Mouse (Mus musculus): ENCODE results near the gene Tet2. TPM values are rescaled to one million over a fixed set of nuclear protein-coding genes. Genes with fewer than 3 reads are reported as not detected.
A peak's percentile ranks its signal among the peaks of the same experiment; 100 is the strongest.
"Not testable (repeated sequence)": the region's sequence is repeated elsewhere in the genome, so short reads cannot be mapped to it uniquely, and the experiment has no call there.

The Tet2 gene
- polyA plus RNA-seq, 1 experiment from 2014 or later: 20.9 TPM

DNA sequence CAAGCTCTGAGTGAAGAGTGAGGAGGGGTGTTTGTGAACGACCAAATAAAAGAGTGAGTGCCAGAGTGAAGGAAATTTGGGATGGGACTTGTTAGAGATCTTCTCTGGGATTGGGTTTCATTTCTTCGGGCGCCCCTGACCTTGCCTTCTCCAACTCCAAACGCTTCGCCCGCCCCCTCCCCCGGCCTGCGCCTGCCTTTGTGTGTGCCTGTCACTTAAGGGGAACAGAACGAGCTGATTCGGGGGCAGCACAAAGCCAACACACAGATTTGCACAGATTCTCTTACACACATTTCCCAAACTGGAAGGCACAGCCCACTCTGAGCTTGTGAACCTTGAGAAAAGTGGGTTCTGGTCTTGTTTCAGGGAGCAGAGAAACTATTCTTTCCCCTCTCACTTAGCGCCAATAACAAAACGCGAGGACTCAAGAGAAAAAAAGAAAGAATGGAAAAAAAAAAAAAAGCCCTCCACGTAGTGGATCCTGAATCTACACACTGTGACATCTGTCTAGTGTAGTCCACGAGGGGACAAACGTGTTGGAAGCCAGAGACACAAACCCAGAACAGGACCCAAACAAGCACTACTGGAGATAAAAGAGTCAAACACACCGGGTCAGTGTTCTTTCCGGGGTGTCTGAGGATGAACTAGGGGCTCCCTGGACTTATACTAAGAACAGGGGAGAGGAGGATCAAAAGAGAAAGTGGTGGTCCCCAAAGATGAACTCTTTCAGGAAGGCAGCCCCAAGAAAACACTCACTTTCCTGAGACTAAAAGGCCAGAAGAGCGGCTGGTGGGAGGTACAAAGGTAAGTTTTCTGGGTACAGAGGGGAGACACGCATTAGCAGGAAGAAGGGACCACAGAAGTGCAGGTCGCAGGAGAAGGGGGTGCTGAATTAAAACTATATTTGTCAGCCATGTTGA lies 1.6 kb downstream of the Tet2 start:
- peak; percentile 82 for DNase-seq (ENCODE audit: low spot score)
- Histone ChIP-seq H3K27me3 (ENCODE audit: insufficient read depth, poor library complexity, severe bottlenecking) (peaks cover 8% of the 10 kb centered on the region), H3K4me1 (replicated peaks) (peaks cover 18% of the 10 kb centered on the region)

DNA sequence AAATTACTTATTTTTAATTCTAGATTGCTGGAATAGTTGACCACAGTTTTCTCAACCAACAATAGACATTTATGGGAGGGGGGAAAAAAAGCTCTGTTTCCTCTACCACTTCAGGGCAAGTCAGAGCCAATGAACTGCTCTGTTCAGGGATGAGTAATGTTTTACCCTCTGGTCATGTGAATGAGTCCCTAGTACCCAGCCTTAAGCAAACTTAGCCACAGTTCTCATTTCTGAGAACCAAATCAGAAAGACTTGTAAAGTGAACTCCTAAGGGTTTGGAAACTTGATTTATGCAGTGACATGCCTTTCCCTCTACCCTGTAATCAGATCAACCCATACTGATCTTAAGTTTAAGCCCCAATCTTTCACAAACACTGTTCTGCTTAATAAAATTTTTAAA lies 2.9 kb downstream of the Tet2 start:
- Histone ChIP-seq H3K4me1 (replicated peaks) (peaks cover 18% of the 10 kb centered on the region), H3K4me3 (peak overlapping the region; percentile 88), H3K9me3 (no peaks in the 10 kb centered on the region), H3K27me3 (ENCODE audit: insufficient read depth, poor library complexity, severe bottlenecking) (peaks cover 4% of the 10 kb centered on the region), H3K36me3 (peaks cover 17% of the 10 kb centered on the region), H3K27ac (no peak overlapping the region)
- DNase-seq (ENCODE audit: low spot score): no peak

More for the DNA sequence above, 1.6 kb downstream of the Tet2 start:
- H3K36me3 ChIP-seq: peaks cover 5% of the 10 kb centered on the region
- WGBS: under 1% methylated on average over 21 of the region's 21 CpGs
- no peaks in the 10 kb centered on the region for H3K9me3 ChIP-seq
- peak overlapping the region; percentile 88 for H3K4me3 ChIP-seq
- peak overlapping the region; percentile 96 for H3K27ac ChIP-seq

DNA sequence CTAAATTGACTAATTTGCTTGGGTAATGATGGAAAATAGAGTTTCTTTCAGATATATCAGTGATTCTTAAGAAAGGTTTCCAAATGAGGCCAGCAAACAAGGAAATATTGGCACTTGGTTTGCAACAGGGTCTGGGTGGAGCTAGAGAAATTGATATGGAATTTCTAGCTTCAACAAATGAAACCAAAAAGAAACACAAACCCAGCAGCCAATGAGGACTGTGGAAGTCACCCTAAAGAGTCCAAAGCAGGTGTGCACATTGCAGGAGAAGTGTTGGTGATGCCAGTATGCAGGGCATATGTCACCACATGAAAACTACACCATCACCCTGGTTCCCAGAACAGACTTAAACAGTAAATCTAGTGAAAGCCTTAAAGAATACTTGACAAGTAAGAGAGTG lies 3.9 kb downstream of the Tet2 start:
- Histone ChIP-seq H3K27ac (no peak overlapping the region), H3K4me1 (replicated peaks) (peaks cover 18% of the 10 kb centered on the region), H3K4me3 (no peak overlapping the region), H3K36me3 (peaks cover 27% of the 10 kb centered on the region), H3K9me3 (no peaks in the 10 kb centered on the region), H3K27me3 (ENCODE audit: insufficient read depth, poor library complexity, severe bottlenecking) (peaks cover 3% of the 10 kb centered on the region)
- DNase-seq (ENCODE audit: low spot score): no peak

DNA sequence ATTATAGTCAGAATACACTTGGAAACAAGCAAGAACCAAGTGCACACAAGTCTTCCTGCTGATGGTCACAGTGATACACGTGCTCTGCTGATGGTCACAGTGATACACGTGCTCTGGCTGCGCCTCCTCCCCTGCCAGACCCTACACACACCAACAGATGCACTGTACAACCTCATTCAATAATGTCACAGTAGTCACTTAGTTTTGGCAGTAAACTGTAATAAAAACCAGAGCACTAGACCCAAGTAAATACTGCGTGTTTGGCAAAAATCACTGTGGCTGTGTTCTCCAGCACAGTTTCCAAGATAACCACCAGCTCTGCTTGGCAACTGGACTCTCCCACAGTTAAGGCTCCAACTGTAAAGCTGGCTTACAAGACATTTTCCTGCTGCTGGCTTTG lies 4.9 kb downstream of the Tet2 start:
- peaks cover 14% of the 10 kb centered on the region for H3K4me1 ChIP-seq (replicated peaks)
- H3K36me3 ChIP-seq: peaks cover 32% of the 10 kb centered on the region
- no peak for DNase-seq (ENCODE audit: low spot score)
- WGBS: 85% methylated on average over 4 of the region's 4 CpGs
- H3K4me3 ChIP-seq: no peak overlapping the region
- no peak overlapping the region for H3K27ac ChIP-seq
- no peaks in the 10 kb centered on the region for H3K9me3 ChIP-seq
- no peaks in the 10 kb centered on the region for H3K27me3 ChIP-seq (ENCODE audit: insufficient read depth, poor library complexity, severe bottlenecking)

GRCm38 (mm10) chr3:133538499-133538898 lies 6.4 kb downstream of the Tet2 start:
- H3K27me3 ChIP-seq (ENCODE audit: insufficient read depth, poor library complexity, severe bottlenecking); H3K9me3 ChIP-seq; DNase-seq (ENCODE audit: low spot score); H3K27ac ChIP-seq; H3K4me3 ChIP-seq: not testable (repeated sequence)
- 93% methylated on average over 4 of the region's 4 CpGs for WGBS
- Histone ChIP-seq H3K36me3 (peaks cover 32% of the 10 kb centered on the region), H3K4me1 (replicated peaks) (peaks cover 21% of the 10 kb centered on the region)

- H3K27ac ChIP-seq: no peak overlapping the region
- no peaks in the 10 kb centered on the region for H3K9me3 ChIP-seq
- H3K36me3 ChIP-seq: peaks cover 32% of the 10 kb centered on the region
- H3K27me3 ChIP-seq (ENCODE audit: insufficient read depth, poor library complexity, severe bottlenecking): no peaks in the 10 kb centered on the region
- peaks cover 12% of the 10 kb centered on the region for H3K4me1 ChIP-seq (replicated peaks)
- 86% methylated on average over 6 of the region's 6 CpGs for WGBS
- no peak for DNase-seq (ENCODE audit: low spot score)
- H3K4me3 ChIP-seq: no peak overlapping the region
Observed at GRCm38 (mm10) chr3:133535644-133536043, 9.3 kb downstream of the Tet2 start.

DNA sequence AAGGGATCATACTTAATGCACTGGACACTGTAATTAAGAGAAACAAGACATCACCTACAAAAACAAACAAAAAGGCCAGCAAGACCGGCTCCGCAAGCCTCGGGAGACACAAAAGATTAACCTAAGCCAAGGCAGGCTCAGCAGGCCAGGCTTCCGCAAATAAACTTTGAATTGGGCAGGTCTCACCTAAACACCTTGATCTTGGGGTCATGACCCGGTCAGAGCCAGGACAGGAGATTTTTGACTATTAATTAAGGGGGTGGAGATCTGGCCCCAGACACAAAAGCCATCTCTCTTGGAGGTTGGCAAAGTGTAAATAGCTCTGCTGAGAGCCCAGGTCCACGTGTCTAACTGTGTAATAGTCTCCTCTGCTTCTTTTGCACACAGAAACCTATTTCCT lies 10.9 kb downstream of the Tet2 start:
- no peak overlapping the region for H3K4me3 ChIP-seq
- H3K27ac ChIP-seq: no peak overlapping the region
- peak; percentile 3 for DNase-seq (ENCODE audit: low spot score)
- H3K36me3 ChIP-seq: peaks cover 32% of the 10 kb centered on the region
- WGBS: 17% methylated on average over 6 of the region's 6 CpGs
- no peaks in the 10 kb centered on the region for H3K27me3 ChIP-seq (ENCODE audit: insufficient read depth, poor library complexity, severe bottlenecking)
- H3K4me1 ChIP-seq (replicated peaks): peaks cover 12% of the 10 kb centered on the region
- no peaks in the 10 kb centered on the region for H3K9me3 ChIP-seq

GRCm38 (mm10) chr3:133533272-133533995 lies 11.5 kb downstream of the Tet2 start:
- H3K4me1 ChIP-seq (replicated peaks): peaks cover 12% of the 10 kb centered on the region
- DNase-seq (ENCODE audit: low spot score): no peak
- H3K4me3 ChIP-seq: no peak overlapping the region
- H3K27me3 ChIP-seq (ENCODE audit: insufficient read depth, poor library complexity, severe bottlenecking): no peaks in the 10 kb centered on the region
- no peak overlapping the region for H3K27ac ChIP-seq
- no peaks in the 10 kb centered on the region for H3K9me3 ChIP-seq
- H3K36me3 ChIP-seq: peaks cover 27% of the 10 kb centered on the region; the same call in 1 of the 2 replicates
- 54% methylated on average over 11 of the region's 11 CpGs for WGBS

- Histone ChIP-seq H3K4me1 (replicated peaks) (peaks cover 12% of the 10 kb centered on the region), H3K36me3 (peaks cover 23% of the 10 kb centered on the region), H3K4me3 (no peak overlapping the region), H3K27ac (no peak overlapping the region), H3K27me3 (ENCODE audit: insufficient read depth, poor library complexity, severe bottlenecking) (no peaks in the 10 kb centered on the region), H3K9me3 (no peaks in the 10 kb centered on the region)
- no peak for DNase-seq (ENCODE audit: low spot score)
- WGBS: 64% methylated on average over 3 of the region's 3 CpGs
Observed at GRCm38 (mm10) chr3:133532806-133533205, 12.1 kb downstream of the Tet2 start.

DNA sequence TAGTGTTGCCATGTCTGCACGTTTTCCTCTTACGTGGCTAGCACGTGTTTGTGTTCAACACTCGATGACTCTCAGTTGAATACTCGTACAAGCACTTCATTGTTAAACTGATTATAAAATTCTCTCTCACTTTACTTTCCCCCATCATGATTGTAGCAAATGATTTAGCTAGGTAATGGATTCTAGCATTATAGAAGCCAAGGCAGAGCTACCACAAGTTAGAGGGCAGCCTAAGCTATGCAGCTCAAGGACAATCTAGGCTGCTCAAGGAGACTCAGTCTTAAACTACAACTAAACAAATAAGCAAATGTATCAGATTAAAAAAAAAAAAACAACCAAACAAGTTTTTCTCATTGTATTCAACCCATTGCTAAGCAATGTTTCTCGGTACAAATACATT lies 12.7 kb downstream of the Tet2 start:
- Histone ChIP-seq H3K36me3 (peaks cover 20% of the 10 kb centered on the region), H3K4me1 (replicated peaks) (peaks cover 12% of the 10 kb centered on the region), H3K4me3 (no peak overlapping the region), H3K27me3 (ENCODE audit: insufficient read depth, poor library complexity, severe bottlenecking) (no peaks in the 10 kb centered on the region), H3K9me3 (no peaks in the 10 kb centered on the region), H3K27ac (no peak overlapping the region)
- DNase-seq (ENCODE audit: low spot score): no peak
- WGBS: 90% methylated on average over 6 of the region's 6 CpGs

DNA sequence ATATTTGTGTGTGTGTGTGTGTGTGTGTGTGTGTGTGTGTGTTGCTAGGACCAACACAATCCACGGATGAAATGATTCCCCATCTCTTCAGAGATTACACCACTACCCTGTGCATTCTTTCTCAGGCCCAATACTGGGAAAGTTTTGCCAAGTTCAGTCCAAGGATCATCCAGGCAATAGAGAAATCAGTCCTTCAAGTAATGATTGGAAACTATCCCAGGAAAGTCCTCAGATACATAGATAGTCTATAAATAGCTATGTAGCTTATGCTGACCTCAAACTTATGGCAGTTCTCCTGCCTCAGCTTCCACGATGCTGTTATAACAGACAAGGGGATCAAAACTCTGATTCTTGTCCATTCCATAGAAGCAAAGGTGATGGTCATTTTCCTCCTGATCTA lies 13.8 kb downstream of the Tet2 start:
- WGBS: 86% methylated on average over 2 of the region's 2 CpGs
- DNase-seq (ENCODE audit: low spot score): no peak
- Histone ChIP-seq H3K9me3 (no peaks in the 10 kb centered on the region), H3K27me3 (ENCODE audit: insufficient read depth, poor library complexity, severe bottlenecking) (no peaks in the 10 kb centered on the region), H3K36me3 (peaks cover 10% of the 10 kb centered on the region), H3K4me1 (replicated peaks) (peaks cover 12% of the 10 kb centered on the region), H3K4me3 (no peak overlapping the region), H3K27ac (no peak overlapping the region)

DNA sequence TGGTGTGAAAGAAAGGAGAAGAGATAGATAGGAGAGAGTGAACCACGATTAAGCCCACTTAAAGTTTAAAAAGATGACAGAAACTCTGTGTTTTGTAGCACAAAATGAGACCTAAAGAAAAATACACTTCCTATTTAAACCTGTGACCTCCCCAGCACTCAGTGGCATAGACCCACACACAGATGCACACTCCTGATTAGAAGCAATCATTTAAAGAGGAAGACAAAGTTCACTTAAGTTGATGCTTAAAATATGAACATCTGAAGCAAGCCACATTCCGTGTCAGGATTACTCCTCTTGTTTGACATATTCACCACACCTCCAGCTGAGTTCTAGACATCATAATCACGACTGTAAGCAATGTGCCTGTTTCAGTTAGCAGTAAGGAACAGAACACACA lies 14.3 kb downstream of the Tet2 start:
- DNase-seq (ENCODE audit: low spot score): no peak
- no peaks in the 10 kb centered on the region for H3K9me3 ChIP-seq
- peaks cover 6% of the 10 kb centered on the region for H3K36me3 ChIP-seq
- peaks cover 12% of the 10 kb centered on the region for H3K4me1 ChIP-seq (replicated peaks)
- H3K4me3 ChIP-seq: no peak overlapping the region
- no peak overlapping the region for H3K27ac ChIP-seq
- no peaks in the 10 kb centered on the region for H3K27me3 ChIP-seq (ENCODE audit: insufficient read depth, poor library complexity, severe bottlenecking)
- 79% methylated on average over 3 of the region's 3 CpGs for WGBS

GRCm38 (mm10) chr3:133526119-133526723 lies 18.7 kb downstream of the Tet2 start:
- 93% methylated on average over 4 of the region's 4 CpGs for WGBS
- no peak overlapping the region for H3K4me3 ChIP-seq
- peaks cover 11% of the 10 kb centered on the region; the same call in 1 of the 2 replicates for H3K36me3 ChIP-seq
- H3K27ac ChIP-seq: no peak overlapping the region
- no peak for DNase-seq (ENCODE audit: low spot score)
- no peaks in the 10 kb centered on the region for H3K9me3 ChIP-seq
- no peaks in the 10 kb centered on the region for H3K27me3 ChIP-seq (ENCODE audit: insufficient read depth, poor library complexity, severe bottlenecking)
- H3K4me1 ChIP-seq (replicated peaks): no peaks in the 10 kb centered on the region

Data from hindbrain, embryonic 10.5 days (tissue).